Mouse (Mus musculus) T-helper 17 cell (primary cell): ENCODE measurements at regions not wholly inside any gene's neighbourhood (a gene's known extent, or its start where the extent isn't known, plus 50 kb on each side); places are given as distances from the start of the nearest gene placed in this dataset.

Experiments
- in situ Hi-C, 2 experiments: fragments of 300-600 bp; cut with MboI, MseI; formaldehyde crosslinking; loops; 1 replicate in 1 of 2; 2 replicates in 1 of 2; pipeline ENCODE4 v1.15.1; 2025; ENCODE audit warnings: high pct_unique_total_duplicates in 2 of 2

DNA sequence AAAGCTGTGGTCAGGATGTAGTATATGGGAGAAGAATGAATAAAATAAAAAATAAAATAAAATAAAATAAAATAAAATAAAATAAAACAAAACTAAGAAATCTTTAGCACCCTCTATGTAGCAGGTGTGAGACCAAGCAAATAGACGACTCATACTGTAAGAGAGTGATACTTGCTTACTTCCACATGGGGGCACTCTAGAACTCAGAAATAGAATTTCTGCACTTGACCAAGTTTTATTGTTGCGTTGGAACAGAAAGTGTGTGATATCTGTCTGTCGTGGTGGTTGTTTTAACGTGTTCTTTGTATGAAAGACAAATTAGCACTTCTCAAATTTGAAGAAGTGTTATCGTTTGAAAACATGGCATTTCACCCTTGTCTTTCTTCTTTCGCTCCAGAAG is 125.4 kb downstream of the Dthd1 start:
- in situ Hi-C loops, result loop anchor here (10.0 to 25.0 kb wide), 3 partner anchors 754 to 826 kb away; no protein-coding TSS in a partner anchor
